Mouse (Mus musculus): ENCODE data around the gene F2r.

DNA sequence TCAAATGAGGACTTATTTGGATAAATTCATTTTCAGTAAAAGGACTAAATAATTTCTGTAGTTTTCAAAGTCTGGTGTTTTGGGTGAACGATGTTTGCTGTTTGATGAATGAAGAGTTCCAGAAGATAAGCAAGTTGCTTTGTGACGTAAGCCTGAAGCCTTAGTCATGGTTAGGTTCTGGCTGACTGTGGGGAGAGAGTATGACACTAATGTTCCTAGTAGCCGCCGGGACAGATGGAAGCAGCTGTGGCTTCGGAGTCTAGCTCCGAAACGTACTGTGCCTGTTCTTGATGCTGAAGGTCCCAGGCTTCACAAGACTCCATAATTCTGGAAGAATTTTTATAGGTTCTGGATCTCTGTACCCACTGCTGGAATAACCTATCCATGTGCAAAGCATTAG lies 22.9 kb downstream of the F2r start:
- TF ChIP-seq CHD2 (IDR thresholded peaks at IDR 0.05; ENCODE audit: low read depth, low read length) (no peak), HCFC1 (IDR thresholded peaks at IDR 0.05; ENCODE audit: borderline replicate concordance, insufficient read depth, low read length) (no peak), ZNF384 (IDR thresholded peaks at IDR 0.05; ENCODE audit: low read depth, low read length) (no peak), MAFK (IDR thresholded peaks at IDR 0.05; ENCODE audit: insufficient read depth, low read depth, low read length) (no peak), ZC3H11A (IDR thresholded peaks at IDR 0.05; ENCODE audit: borderline replicate concordance, low read depth, low read length) (no peak)
